Mouse (Mus musculus) urinary bladder, postnatal 36 days (tissue): ENCODE data around the gene Capg.
"Not testable (repeated sequence)": the region's sequence is repeated elsewhere in the genome, so short reads cannot be mapped to it uniquely, and the experiment has no call there.

Experiments
- DNase-seq, 2 experiments: peaks; one replicate each; pipeline ENCODE4 v3.0.0; 2022; ENCODE audit warnings: low spot score in 2 of 2, mixed read lengths in 1 of 2

The Capg gene

GRCm38 (mm10) chr6:72532580-72532979, 11.6 kb upstream of the Capg start:
- no peak for DNase-seq

DNA sequence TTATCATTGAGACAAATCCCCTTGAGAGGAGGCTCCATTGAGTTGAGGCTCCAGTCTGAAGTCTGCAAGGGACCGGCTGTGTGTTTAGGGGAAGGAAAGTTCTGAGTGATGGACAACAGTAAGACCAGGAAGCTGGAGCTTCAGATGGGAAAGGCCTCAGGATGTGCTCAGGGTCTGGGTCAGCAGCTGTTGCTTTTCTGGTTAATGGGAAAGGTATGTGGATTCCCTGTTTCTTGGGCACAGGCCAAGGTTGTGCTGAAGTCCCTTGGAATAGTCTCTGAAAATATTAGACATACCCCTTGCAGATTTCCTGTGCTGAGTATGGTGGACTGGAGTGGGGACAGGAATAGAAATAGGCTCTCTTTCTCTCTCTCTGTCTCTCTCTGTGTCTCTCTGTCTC, 10.6 kb upstream of the Capg start:
- DNase-seq, result not testable (repeated sequence)

DNA sequence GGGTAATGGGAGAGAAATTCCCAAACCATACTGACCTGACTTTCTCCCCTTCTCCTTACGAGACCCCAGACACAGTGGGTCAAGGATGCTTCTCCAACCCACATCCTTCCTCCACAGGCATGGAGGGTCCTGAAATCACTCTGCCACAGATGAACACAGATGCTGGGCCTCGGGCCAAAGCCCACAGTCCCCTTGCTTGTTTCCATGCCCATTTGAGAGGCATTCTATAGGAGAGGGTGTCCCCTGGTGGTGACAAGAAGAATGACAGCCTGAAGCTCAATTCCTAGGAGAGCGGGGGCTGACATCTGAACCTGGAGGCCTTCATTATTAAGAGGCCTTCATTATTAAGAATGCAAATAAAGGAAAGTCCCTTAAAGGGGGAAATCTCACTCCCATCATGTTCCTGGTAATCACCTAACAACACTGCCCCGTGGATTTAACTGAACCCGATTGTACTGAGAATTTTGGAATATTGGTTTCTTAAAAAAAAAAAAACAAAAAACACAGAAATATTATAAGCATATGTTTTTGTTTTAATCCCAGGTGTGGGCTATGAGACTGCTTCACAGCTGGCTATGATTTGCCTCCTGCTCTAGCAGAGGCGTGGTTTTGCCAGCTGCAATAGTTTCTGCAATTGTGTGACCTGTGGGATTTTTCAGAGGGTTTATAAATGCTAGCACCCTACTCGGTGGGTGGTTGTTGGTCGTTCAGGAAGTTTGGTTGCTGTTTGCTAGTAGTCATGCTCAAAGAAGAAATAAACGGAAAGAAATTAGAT, 10.0 kb upstream of the Capg start:
- peak in 1 of 2 experiments; percentile 49 for DNase-seq

DNA sequence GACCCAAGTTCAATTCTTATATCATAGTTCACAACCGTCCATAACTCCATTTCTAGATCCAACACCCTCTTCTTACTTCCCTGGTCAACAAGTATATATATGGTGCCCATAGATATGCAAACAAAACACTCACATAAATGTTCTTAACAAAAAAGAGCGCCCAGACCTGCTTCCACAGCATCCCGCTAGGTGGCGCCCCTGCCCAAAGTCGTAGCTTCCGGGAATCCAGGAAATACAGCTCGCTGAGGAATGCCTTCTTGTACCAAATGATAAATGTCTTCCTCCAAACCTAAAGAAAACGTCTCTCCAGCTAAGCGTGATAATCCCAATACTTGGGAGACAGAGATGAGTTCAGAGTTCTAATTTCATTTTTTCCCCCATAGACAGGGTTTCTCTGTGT, 9.0 kb upstream of the Capg start:
- peak; percentile 76 to 87 for DNase-seq

DNA sequence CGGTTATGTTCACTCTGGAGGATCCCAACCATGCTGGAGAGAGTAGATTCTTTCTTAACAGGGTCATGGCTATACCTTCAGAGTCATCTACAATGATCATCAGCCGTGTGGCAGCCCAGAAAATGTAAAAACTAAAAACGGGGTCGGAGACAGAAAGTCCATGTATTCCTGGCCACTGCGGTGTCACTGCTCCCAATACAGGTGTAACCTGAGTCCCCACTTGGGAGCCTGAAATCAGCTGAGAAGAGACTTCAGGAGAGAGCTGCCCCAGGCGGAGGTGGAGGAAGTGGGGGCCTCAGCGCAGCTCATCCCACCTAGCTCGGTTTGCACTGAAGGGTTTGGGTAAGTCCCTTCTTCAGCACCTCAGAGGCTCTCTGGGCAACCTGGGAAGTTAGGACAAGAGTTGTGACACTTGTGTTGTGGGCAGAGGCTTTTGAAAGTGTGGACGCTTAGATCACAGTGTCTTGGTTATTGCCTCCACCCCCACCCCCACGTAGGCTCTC, 6.1 kb upstream of the Capg start:
- DNase-seq, result no peak

DNA sequence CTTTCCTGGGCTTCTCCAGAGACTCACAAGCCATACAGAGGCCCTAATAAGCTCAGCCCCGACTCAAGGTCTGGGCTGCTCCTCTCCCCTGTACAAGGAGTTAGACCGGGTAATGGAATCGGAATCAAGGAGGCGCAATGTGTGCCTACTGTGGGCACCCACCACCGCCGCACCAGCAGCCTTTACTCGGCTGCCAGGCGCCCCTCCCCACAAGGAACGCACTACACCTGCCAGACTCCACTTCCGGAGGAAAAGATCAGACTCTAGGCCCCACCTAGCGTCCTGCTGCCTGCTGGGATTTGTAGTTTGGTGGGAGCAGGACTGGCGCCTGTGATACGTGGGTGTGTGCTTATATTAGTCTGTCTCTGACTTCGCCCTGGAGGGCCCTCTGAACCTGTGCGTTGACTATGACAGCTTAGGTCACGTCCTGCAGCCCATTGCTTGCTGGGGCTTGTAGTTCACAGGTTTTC, 5.6 kb upstream of the Capg start:
- peak; percentile 85 to 88 for DNase-seq

DNA sequence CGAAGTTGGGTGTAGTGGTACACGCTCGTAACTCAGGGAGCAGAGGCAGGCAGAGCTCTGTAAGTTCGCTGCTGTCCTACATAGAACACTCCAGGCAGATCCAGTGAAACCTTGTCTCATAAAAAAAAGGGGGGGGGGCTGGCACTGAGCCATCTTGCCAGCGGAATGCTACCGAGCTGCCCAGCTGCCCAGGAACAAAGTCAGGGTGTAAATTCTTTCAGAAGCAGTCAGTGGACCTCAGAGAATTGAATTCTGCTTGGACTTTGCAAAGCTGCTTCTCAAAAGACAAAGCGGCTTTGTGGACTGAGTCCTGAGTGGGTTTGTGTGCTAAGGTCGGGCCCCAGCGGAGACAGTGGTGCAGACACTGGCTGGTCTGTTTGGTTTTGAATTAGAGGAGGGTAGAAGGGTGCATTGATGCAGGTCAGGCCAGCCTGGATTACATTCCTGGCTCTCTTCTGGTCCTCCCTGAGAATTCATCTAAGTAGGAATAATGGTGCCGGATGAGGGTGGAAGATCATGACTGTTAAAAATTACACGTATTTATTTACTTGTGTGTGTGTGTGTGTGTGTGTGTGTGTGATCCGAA, 833 bp upstream of the Capg start:
- DNase-seq, result no peak

DNA sequence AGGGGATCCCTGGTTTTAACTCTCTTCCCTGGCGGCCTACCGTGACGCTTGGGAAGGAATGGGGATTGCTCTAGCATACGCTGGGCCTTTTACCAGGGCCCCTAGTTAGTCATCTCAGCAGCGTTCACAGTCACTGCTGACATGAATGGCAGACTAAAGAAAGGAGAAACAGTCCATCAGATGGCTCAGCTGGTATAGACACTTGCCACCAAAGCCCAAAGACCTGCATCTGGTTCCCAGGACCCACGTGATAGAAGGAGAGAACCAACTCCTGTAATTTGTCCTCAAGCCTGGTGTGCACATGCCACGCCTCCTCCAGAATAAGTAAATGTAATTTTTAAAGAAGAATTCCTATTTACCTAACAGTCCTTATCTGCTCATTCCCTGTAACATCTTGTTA, 1.2 kb downstream of the Capg start:
- no peak for DNase-seq

- DNase-seq, result no peak
Measured at GRCm38 (mm10) chr6:72547121-72547520, 2.9 kb downstream of the Capg start.

- DNase-seq, result no peak
Measured at GRCm38 (mm10) chr6:72547862-72548261, 3.7 kb downstream of the Capg start.

DNA sequence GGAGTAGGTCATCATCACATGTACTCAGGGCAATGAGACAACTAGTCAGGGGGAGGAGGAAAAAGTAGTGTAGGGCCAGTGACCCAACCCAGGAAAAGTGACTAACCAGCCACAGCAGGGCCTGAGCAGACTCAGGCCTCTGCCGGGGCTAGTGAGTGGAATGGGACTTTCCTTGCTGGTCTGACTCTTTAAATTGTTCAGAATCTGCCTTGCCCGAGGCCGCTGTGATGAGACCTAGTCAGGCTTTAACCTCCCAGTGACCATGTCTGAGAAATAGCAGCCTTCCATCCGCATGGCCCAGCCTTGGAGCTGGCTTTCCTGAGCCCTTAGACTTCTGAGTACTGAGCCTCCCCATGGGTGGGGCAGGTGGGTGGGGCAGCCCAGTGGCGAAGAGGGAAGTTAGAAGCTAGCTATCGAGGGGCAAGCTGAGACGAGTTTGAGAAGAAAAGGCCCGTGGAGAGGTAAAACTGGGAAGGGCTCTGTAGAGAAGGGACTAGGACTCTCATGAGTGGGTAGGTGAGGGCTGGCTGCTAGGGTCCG, 4.9 kb downstream of the Capg start:
- peak; percentile 78 to 85 for DNase-seq

GRCm38 (mm10) chr6:72550025-72550424, 5.8 kb downstream of the Capg start:
- no peak for DNase-seq

DNA sequence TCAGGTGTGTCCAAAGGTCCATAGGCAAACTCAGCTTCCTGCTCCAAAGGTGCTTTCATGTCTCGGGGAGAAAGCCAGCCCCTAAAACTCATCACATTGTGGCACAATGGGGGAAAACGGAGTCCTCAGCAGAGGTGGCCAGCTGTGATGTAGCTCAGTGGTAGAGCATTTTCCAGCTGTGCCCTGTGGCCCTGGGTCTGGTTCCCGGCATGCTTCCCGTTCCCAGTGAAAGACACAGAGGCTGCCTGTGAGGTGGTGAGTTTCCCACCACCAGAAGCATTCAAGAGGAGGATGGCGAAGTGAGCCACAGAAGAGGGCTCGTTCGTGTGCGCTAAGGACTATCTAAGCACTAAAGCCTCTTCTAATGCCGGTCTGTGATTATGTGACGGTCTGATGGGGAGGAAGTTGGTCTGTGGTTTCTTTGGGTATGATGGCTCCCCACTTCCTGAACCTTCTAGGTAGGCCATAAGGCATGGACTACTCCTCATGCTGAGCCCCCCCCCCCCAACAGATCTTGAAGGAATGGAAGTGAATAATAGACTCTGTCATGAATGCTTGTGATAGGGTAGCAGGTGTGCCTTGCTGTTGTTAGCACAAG, 6.4 kb downstream of the Capg start:
- no peak for DNase-seq

DNA sequence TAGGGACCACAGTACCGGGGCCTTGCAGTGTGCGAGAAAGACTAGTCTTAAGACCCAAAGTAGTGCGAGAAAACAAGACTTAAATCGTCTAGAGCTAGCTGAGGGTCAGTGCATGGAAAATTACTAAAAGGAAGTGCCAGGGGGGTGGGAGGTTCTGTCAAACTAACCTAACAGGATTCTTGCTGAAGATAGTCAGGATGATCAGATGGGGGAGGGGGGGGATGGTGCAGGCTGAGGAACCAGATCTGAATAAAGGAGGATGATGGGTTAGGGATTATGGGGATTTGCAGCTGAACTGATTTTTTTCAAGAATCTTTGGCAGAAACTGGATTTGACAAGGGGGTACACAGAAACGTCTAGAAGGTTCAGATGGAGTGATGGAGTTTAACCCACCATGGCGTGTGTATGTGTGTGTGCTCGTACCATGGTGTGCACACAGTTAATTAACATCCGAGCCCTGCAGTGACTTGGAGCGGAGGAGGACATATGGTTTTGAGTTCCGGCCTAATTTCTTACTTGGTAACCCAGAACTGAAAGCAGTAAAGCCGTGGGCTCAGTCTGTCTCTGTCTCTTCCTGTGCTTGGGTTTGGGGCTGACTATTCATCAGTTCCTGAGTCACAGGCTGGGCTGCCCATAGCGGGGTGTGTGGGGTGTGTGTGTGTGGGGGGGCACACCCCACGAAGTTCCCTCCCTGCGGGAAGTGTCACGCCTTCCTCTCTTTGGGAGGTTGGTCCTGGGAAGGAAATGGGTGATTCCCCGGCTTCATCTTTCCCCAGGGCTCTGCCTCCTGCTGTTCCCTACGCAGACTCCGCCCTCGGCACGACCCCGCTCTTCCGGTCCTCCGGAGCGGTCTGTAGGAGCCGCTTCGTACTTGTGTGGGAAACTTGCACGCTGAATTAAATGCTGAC, 8.2 kb downstream of the Capg start:
- peak in 1 of 2 experiments; percentile 76 for DNase-seq

DNA sequence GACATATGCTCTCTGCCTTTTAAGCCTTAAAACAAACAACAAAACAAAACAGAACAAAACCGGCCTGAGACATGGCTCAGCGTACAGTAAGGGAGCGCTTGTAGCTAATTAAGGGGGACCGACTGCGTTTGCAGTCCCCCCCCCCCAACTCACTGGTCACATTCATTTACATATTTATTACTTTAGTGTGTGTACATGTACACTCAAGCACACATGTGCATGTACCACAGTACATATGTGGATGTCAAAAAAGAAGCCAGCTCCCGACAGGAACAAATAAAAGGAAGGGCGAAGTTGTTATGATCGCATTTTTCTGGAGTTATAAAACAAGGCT, 8.9 kb downstream of the Capg start:
- no peak for DNase-seq

GRCm38 (mm10) chr6:72560801-72561200, 16.6 kb downstream of the Capg start:
- no peak for DNase-seq

- no peak for DNase-seq
Measured at GRCm38 (mm10) chr6:72562486-72562885, 18.3 kb downstream of the Capg start.

DNA sequence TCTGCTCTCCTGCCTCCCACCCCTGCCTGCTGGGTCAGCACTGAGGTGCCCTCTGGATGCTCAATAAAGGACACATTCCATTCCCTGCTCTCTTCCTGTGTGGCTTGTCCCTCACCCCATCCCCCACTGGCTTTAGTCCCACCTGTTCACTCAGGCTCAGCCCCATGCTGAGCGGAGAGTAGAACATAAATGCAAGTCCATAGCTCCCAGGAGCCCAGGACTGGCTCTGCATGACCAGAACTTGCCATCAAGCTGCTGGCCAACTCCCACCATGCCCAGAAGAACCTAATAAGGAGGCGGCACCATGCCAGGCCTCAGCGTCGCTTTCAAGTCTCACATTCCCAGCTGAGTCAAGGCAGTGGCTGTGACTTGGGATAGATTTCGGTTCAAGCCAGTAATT, 18.7 kb downstream of the Capg start:
- DNase-seq, result no peak

GRCm38 (mm10) chr6:72565506-72565905, 21.3 kb downstream of the Capg start:
- DNase-seq, result no peak

GRCm38 (mm10) chr6:72566044-72566443, 21.9 kb downstream of the Capg start:
- DNase-seq, result peak; percentile 77 to 84

DNA sequence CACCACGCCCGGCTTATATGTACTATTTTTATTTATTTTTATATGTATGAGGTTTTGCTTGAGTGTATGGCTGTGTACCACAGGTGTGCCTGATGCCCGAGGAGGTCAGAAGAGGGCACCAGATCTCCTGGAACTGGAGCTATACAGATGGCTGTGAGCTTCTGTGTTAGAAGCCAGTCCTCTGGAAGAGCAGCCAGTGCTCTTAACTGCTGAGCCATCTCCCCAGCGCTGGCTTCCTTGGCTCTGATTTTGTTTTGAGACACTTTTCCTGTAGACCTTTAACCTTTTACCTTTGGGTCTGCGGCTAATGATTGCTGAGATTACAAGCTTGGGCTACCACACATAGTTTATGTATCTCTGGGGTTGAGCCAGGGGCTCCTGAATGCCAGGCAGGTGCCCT, 23.3 kb downstream of the Capg start:
- no peak for DNase-seq

- no peak for DNase-seq
Measured at GRCm38 (mm10) chr6:72568736-72569135, 24.5 kb downstream of the Capg start.
